Mouse (Mus musculus) left cerebral cortex, postnatal 14 days (tissue): ENCODE measurements at regions not wholly inside any gene's neighbourhood (a gene's known extent, or its start where the extent isn't known, plus 50 kb on each side); places are given as distances from the start of the nearest gene placed in this dataset.
"Not testable (repeated sequence)": the region's sequence is repeated elsewhere in the genome, so short reads cannot be mapped to it uniquely, and the experiment has no call there.

Source experiments
- DNase-seq, 2 experiments: peaks; one replicate each; pipeline ENCODE4 v3.0.0; 2021 to 2022; ENCODE audit warnings: low spot score in 2 of 2, mixed read lengths in 1 of 2
- intact Hi-C: fragments of 180-260 bp; cut with DNase I; formaldehyde crosslinking; loops from one replicate; pipeline ENCODE4 v1.15.1; 2025

- intact Hi-C loops: no loop called here
- DNase-seq: peak; percentile 12 to 43
Measured at GRCm38 (mm10) chr3:20892916-20893430, 526.0 kb upstream of the Agtr1b start.

- DNase-seq: no peak
- intact Hi-C loops: no loop called here
Measured at GRCm38 (mm10) chr3:20864241-20864640, 497.3 kb upstream of the Agtr1b start.

- DNase-seq: no peak
- intact Hi-C loops: no loop called here
Measured at GRCm38 (mm10) chr3:20831038-20831437, 464.1 kb upstream of the Agtr1b start.

- intact Hi-C loops: no loop called here
- no peak for DNase-seq
Measured at GRCm38 (mm10) chr3:20829391-20829790, 462.4 kb upstream of the Agtr1b start.

- intact Hi-C loops: no loop called here
- DNase-seq: no peak
Measured at GRCm38 (mm10) chr3:20828811-20829210, 461.8 kb upstream of the Agtr1b start.

GRCm38 (mm10) chr3:20825661-20826334, 458.8 kb upstream of the Agtr1b start:
- DNase-seq: no peak
- intact Hi-C loops: no loop called here

GRCm38 (mm10) chr3:20822226-20822625, 455.2 kb upstream of the Agtr1b start:
- intact Hi-C loops: no loop called here
- DNase-seq: peak; percentile 31 to 45

- intact Hi-C loops: no loop called here
- peak in 1 of 2 experiments; percentile 6 for DNase-seq
Measured at GRCm38 (mm10) chr3:20821712-20822111, 454.7 kb upstream of the Agtr1b start.

GRCm38 (mm10) chr3:20820047-20820446, 453.1 kb upstream of the Agtr1b start:
- intact Hi-C loops: no loop called here
- no peak for DNase-seq

GRCm38 (mm10) chr3:20819586-20819985, 452.6 kb upstream of the Agtr1b start:
- intact Hi-C loops: no loop called here
- DNase-seq: no peak

GRCm38 (mm10) chr3:20816613-20817012, 449.6 kb upstream of the Agtr1b start:
- intact Hi-C loops: no loop called here
- no peak for DNase-seq

GRCm38 (mm10) chr3:20794256-20794655, 427.3 kb upstream of the Agtr1b start:
- DNase-seq: peak in 1 of 2 experiments; percentile 24
- intact Hi-C loops: no loop called here

- intact Hi-C loops: no loop called here
- DNase-seq: no peak
Measured at GRCm38 (mm10) chr3:20792503-20792902, 425.5 kb upstream of the Agtr1b start.

- no peak for DNase-seq
- intact Hi-C loops: no loop called here
Measured at GRCm38 (mm10) chr3:20777883-20778282, 410.9 kb upstream of the Agtr1b start.

GRCm38 (mm10) chr3:20776964-20777304, 410.0 kb upstream of the Agtr1b start:
- intact Hi-C loops: no loop called here
- no peak for DNase-seq

- intact Hi-C loops: no loop called here
- DNase-seq: peak; percentile 23 to 67
Measured at GRCm38 (mm10) chr3:20776128-20776963, 409.4 kb upstream of the Agtr1b start.

- intact Hi-C loops: no loop called here
- DNase-seq: peak; percentile 25 to 28
Measured at GRCm38 (mm10) chr3:20734302-20734701, 367.3 kb upstream of the Agtr1b start.

GRCm38 (mm10) chr3:20732005-20732404, 365.0 kb upstream of the Agtr1b start:
- intact Hi-C loops: no loop called here
- no peak for DNase-seq

- intact Hi-C loops: no loop called here
- DNase-seq: no peak
Measured at GRCm38 (mm10) chr3:20730481-20730880, 363.5 kb upstream of the Agtr1b start.

- DNase-seq, intact Hi-C loops: not testable (repeated sequence)
Measured at GRCm38 (mm10) chr3:20729776-20730175, 362.8 kb upstream of the Agtr1b start.

GRCm38 (mm10) chr3:20714671-20715070, 347.7 kb upstream of the Agtr1b start:
- no peak for DNase-seq
- intact Hi-C loops: no loop called here
